Mouse (Mus musculus): ENCODE data around the gene Nova2. TPM values are rescaled to one million over a fixed set of nuclear protein-coding genes. Genes with fewer than 3 reads are reported as not detected.

Nova2 gene
- total RNA-seq, 2 experiments from 2014 or later = 69.9 to 70.1 TPM

- DNase-seq (ENCODE audit: low spot score in 2 of 2) = no peak
Observed at GRCm38 (mm10) chr7:18978381-18978780, 52.7 kb downstream of the Nova2 start.

- DNase-seq (ENCODE audit: low spot score in 2 of 2) = no peak
Observed at GRCm38 (mm10) chr7:18986503-18986902, 60.8 kb downstream of the Nova2 start.

- no peak for DNase-seq (ENCODE audit: low spot score in 2 of 2)
Observed at GRCm38 (mm10) chr7:18987100-18987499, 61.4 kb downstream of the Nova2 start, which contains the start of gene Nanos2. Gene Nanos2, plus strand, starts transcription at chr7:18987400.

- no peak for DNase-seq (ENCODE audit: low spot score in 2 of 2)
Observed at GRCm38 (mm10) chr7:18987747-18988146, 62.1 kb downstream of the Nova2 start.

GRCm38 (mm10) chr7:18988780-18989179, 63.1 kb downstream of the Nova2 start:
- DNase-seq (ENCODE audit: low spot score in 2 of 2) = no peak

- no peak for DNase-seq (ENCODE audit: low spot score in 2 of 2)
Observed at GRCm38 (mm10) chr7:18989995-18990394, 64.3 kb downstream of the Nova2 start.

GRCm38 (mm10) chr7:18990601-18991295, 65.1 kb downstream of the Nova2 start, which contains the start of gene Mypop:
Gene Mypop, plus strand, starts transcription at chr7:18991245.
- DNase-seq (ENCODE audit: low spot score in 2 of 2) = peak; percentile 100

- DNase-seq (ENCODE audit: low spot score in 2 of 2) = no peak
Observed at GRCm38 (mm10) chr7:18991660-18992293, 66.1 kb downstream of the Nova2 start.

- peak; percentile 56 to 68 for DNase-seq (ENCODE audit: low spot score in 2 of 2)
Observed at GRCm38 (mm10) chr7:18992294-18992675, 66.6 kb downstream of the Nova2 start.

- no peak for DNase-seq (ENCODE audit: low spot score in 2 of 2)
Observed at GRCm38 (mm10) chr7:18993036-18993435, 67.3 kb downstream of the Nova2 start.

GRCm38 (mm10) chr7:18998835-18999234, 73.1 kb downstream of the Nova2 start:
- DNase-seq (ENCODE audit: low spot score in 2 of 2) = no peak

- no peak for DNase-seq (ENCODE audit: low spot score in 2 of 2)
Observed at GRCm38 (mm10) chr7:19000421-19000820, 74.7 kb downstream of the Nova2 start.

GRCm38 (mm10) chr7:19001066-19001806, 75.5 kb downstream of the Nova2 start:
- no peak for DNase-seq (ENCODE audit: low spot score in 2 of 2)

GRCm38 (mm10) chr7:19001807-19002085, 76.1 kb downstream of the Nova2 start:
- DNase-seq (ENCODE audit: low spot score in 2 of 2) = no peak

GRCm38 (mm10) chr7:19002115-19002514, 76.4 kb downstream of the Nova2 start:
- no peak for DNase-seq (ENCODE audit: low spot score in 2 of 2)

- peak; percentile 69 to 82 for DNase-seq (ENCODE audit: low spot score in 2 of 2)
Observed at GRCm38 (mm10) chr7:19002848-19003498, 77.3 kb downstream of the Nova2 start.

- peak; percentile 93 to 96 for DNase-seq (ENCODE audit: low spot score in 2 of 2)
Observed at GRCm38 (mm10) chr7:19003902-19004630, 78.4 kb downstream of the Nova2 start, which contains the start of gene Irf2bp1. Gene Irf2bp1, plus strand, starts transcription at chr7:19004044.

- DNase-seq (ENCODE audit: low spot score in 2 of 2) = no peak
Observed at GRCm38 (mm10) chr7:19004631-19005079, 79.0 kb downstream of the Nova2 start.

GRCm38 (mm10) chr7:19005417-19006121, 79.9 kb downstream of the Nova2 start:
- no peak for DNase-seq (ENCODE audit: low spot score in 2 of 2)

GRCm38 (mm10) chr7:19006476-19006875, 80.8 kb downstream of the Nova2 start:
- DNase-seq (ENCODE audit: low spot score in 2 of 2) = peak; percentile 84
